Mouse (Mus musculus): ENCODE results near the gene Prox2.

The Prox2 gene

DNA sequence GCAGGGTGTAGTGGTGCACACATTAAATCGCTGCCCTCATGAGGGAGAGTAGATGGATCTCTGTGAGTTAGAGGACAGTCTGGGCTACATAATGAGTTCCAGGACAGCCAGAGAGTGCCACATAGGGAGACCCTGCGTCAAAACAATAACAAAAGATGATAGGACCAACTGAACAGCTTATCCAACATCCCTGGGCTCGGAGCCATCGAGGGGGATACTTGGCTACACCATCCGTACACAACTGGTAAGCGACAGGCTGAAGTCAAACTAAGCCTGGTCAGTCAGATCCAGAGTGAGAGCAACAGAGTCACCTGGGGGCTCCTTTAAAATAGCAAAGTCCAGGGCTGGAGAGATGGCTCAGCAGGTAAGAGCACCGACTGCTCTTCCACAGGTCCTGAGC, 14.7 kb downstream of the Prox2 start:
- H3K27me3 ChIP-seq (ENCODE audit: insufficient read depth, low read length): peaks cover 7% of the 10 kb centered on the region
- H3K36me3 ChIP-seq (ENCODE audit: insufficient read depth, low read length): no peaks in the 10 kb centered on the region
- TF ChIP-seq POU5F1 (IDR thresholded peaks at IDR 0.05; ENCODE audit: borderline replicate concordance, low read length): no peak
- TF ChIP-seq CTCF (conservative IDR thresholded peaks at IDR 0.05; ENCODE audit: low read length): no peak
- TF ChIP-seq NANOG (IDR thresholded peaks at IDR 0.05; ENCODE audit: borderline replicate concordance, low read length): no peak
- H3K4me1 ChIP-seq (replicated peaks; ENCODE audit: low read depth, low read length): peaks cover 26% of the 10 kb centered on the region
- no peaks in the 10 kb centered on the region for H3K9me3 ChIP-seq (ENCODE audit: low read length)
- no peak overlapping the region for H3K4me3 ChIP-seq (replicated peaks; ENCODE audit: low read length)

DNA sequence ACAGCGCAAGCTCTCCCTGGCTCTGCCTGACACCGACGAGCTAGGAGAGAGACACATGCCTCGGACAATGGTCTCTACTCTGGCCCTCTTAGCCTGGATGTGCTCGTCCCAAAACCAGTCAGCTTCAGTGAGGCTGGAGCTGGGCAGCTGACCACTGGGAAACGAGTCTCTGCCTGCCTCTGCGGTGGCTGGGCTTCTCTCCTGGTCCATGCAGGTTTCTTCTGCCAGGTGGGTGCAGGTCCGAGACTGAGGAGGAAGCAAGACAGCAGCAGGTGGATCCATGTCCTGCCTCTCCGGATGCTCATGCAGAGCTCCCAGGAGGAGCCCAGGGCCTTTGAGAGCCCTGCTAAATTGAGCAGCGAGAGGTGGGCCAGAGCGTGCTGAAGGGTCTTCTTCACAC, 15.4 kb downstream of the Prox2 start:
- no peaks in the 10 kb centered on the region for H3K36me3 ChIP-seq (ENCODE audit: insufficient read depth, low read length)
- no peaks in the 10 kb centered on the region for H3K9me3 ChIP-seq (ENCODE audit: low read length)
- peaks cover 7% of the 10 kb centered on the region for H3K27me3 ChIP-seq (ENCODE audit: insufficient read depth, low read length)
- TF ChIP-seq POU5F1 (IDR thresholded peaks at IDR 0.05; ENCODE audit: borderline replicate concordance, low read length) (no peak), NANOG (IDR thresholded peaks at IDR 0.05; ENCODE audit: borderline replicate concordance, low read length) (no peak), CTCF (conservative IDR thresholded peaks at IDR 0.05; ENCODE audit: low read length) (no peak)
- peaks cover 26% of the 10 kb centered on the region for H3K4me1 ChIP-seq (replicated peaks; ENCODE audit: low read depth, low read length)
- H3K4me3 ChIP-seq (replicated peaks; ENCODE audit: low read length): no peak overlapping the region

DNA sequence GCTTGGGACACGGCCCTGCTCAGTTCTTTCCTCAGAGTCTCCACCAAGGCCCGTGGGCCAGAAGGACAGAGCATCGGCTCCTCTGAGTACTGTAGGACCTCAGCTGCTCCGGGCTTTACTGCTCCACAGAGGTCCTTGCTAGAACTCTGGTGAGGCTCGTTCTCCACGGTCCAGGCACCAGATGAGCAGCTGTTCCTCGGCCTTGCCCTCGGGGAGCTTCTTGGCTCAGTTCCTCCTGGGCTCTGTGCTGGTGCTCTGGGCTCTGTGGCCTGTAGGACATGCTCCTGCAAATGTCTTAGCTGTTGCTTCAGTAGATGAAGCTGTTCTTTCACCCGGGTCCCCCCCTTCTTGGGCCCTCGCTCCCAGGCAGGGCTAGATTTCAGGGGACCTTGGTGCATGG, 15.9 kb downstream of the Prox2 start:
- Histone ChIP-seq H3K4me3 (replicated peaks; ENCODE audit: low read length) (no peak overlapping the region), H3K36me3 (ENCODE audit: insufficient read depth, low read length) (no peaks in the 10 kb centered on the region), H3K9me3 (ENCODE audit: low read length) (no peaks in the 10 kb centered on the region), H3K27me3 (ENCODE audit: insufficient read depth, low read length) (peaks cover 7% of the 10 kb centered on the region), H3K4me1 (replicated peaks; ENCODE audit: low read depth, low read length) (peaks cover 26% of the 10 kb centered on the region)
- TF ChIP-seq CTCF (conservative IDR thresholded peaks at IDR 0.05; ENCODE audit: low read length): no peak
- no peak for TF ChIP-seq POU5F1 (IDR thresholded peaks at IDR 0.05; ENCODE audit: borderline replicate concordance, low read length)
- no peak for TF ChIP-seq NANOG (IDR thresholded peaks at IDR 0.05; ENCODE audit: borderline replicate concordance, low read length)

DNA sequence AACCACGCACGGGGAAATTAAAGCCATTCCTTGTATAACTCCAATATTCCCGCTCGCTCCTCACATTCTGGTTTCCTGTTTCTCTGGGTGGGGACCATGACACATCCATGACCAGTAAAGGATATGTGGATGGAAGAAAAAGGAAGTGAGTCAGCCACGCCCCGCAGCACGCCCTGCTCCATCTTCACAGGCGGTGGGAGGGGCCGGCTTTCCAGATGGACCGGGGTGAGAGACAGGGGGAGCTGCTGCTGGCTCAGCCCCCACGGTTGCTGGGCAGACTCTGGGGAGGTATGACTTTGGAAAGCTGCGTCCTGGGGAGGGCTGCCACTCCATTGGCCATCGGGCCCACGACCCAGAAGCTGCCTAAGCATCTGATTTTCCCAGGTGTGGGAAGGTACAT, 16.5 kb downstream of the Prox2 start:
- H3K4me1 ChIP-seq (replicated peaks; ENCODE audit: low read depth, low read length): peaks cover 26% of the 10 kb centered on the region
- peak overlapping the region; percentile 23; the same call in 1 of the 2 replicates for H3K4me3 ChIP-seq (replicated peaks; ENCODE audit: low read length)
- TF ChIP-seq CTCF (conservative IDR thresholded peaks at IDR 0.05; ENCODE audit: low read length) (no peak), POU5F1 (IDR thresholded peaks at IDR 0.05; ENCODE audit: borderline replicate concordance, low read length) (no peak)
- H3K27me3 ChIP-seq (ENCODE audit: insufficient read depth, low read length): peaks cover 7% of the 10 kb centered on the region
- no peaks in the 10 kb centered on the region for H3K36me3 ChIP-seq (ENCODE audit: insufficient read depth, low read length)
- no peaks in the 10 kb centered on the region for H3K9me3 ChIP-seq (ENCODE audit: low read length)

DNA sequence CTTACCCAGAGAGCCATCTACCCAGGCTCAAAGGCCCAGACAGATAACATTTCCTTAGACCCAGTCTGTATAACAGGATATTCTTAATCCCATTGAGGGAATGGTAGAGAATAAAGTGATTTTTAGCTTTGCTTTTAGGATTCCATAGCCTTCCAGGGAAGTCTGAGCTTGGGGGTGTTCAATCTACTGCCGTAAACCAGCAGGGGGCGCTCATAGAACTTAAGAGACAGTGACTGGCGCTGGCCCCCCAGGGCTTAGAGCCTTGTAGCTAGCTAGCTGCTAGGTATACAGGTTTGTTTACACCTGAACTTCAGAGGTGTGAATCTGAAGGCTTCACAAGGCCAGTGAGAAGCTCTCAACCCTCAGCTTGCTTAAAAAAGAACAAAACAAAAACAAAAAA, 18.3 kb downstream of the Prox2 start:
- Histone ChIP-seq H3K4me3 (replicated peaks; ENCODE audit: low read length) (no peak overlapping the region), H3K4me1 (replicated peaks; ENCODE audit: low read depth, low read length) (peaks cover 26% of the 10 kb centered on the region), H3K36me3 (ENCODE audit: insufficient read depth, low read length) (peaks cover 12% of the 10 kb centered on the region), H3K27me3 (ENCODE audit: insufficient read depth, low read length) (peaks cover 7% of the 10 kb centered on the region), H3K9me3 (ENCODE audit: low read length) (no peaks in the 10 kb centered on the region)
- TF ChIP-seq CTCF (conservative IDR thresholded peaks at IDR 0.05; ENCODE audit: low read length) (peak; percentile 79), POU5F1 (IDR thresholded peaks at IDR 0.05; ENCODE audit: borderline replicate concordance, low read length) (no peak), NANOG (IDR thresholded peaks at IDR 0.05; ENCODE audit: borderline replicate concordance, low read length) (no peak)

DNA sequence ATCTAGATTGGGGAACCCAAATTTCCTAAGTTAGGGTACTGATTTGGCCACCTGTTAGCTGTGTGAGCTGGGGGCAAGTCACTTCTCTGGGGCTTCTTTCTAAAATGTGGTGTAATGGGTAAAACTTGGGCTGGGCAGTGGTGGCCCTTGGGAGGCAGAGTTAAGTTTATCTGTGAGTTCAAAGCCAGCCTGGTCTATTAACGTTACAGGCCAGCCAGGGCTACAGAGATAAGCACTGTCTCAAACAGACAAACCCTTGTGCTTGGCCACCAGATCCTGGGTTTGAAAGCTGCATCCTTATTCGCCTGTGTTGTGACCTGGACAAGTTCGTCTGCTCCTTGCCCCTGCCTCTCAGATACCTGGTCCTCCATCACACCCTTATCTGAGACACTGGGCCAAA, 19.4 kb downstream of the Prox2 start:
- Histone ChIP-seq H3K27me3 (ENCODE audit: insufficient read depth, low read length) (peaks cover 7% of the 10 kb centered on the region), H3K36me3 (ENCODE audit: insufficient read depth, low read length) (peaks cover 16% of the 10 kb centered on the region), H3K4me3 (replicated peaks; ENCODE audit: low read length) (no peak overlapping the region), H3K4me1 (replicated peaks; ENCODE audit: low read depth, low read length) (peaks cover 26% of the 10 kb centered on the region), H3K9me3 (ENCODE audit: low read length) (no peaks in the 10 kb centered on the region)
- TF ChIP-seq NANOG (IDR thresholded peaks at IDR 0.05; ENCODE audit: borderline replicate concordance, low read length) (no peak), CTCF (conservative IDR thresholded peaks at IDR 0.05; ENCODE audit: low read length) (no peak), POU5F1 (IDR thresholded peaks at IDR 0.05; ENCODE audit: borderline replicate concordance, low read length) (no peak)

DNA sequence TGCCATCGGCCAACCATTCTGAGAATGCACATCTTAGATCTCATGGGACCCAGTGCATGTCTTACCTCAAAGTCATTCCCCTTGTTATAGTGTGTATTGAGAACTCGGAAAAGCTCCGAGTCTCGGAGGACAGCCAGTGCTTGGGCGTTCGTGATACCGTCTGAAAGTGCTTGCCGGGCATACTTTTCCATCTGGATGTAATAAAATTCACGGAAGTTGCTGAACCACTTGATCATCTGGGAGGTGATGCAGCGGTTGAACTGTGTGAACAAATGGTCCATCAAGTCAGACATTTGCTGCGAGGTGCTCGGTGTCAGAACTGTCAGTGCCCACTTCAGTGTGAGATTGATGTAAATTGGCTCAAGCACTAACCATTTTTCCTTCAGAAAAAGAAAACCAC, 22.7 kb downstream of the Prox2 start:
- TF ChIP-seq POU5F1 (IDR thresholded peaks at IDR 0.05; ENCODE audit: borderline replicate concordance, low read length): no peak
- TF ChIP-seq NANOG (IDR thresholded peaks at IDR 0.05; ENCODE audit: borderline replicate concordance, low read length): no peak
- no peak for TF ChIP-seq CTCF (conservative IDR thresholded peaks at IDR 0.05; ENCODE audit: low read length)
- Histone ChIP-seq H3K4me3 (replicated peaks; ENCODE audit: low read length) (no peak overlapping the region), H3K4me1 (replicated peaks; ENCODE audit: low read depth, low read length) (no peaks in the 10 kb centered on the region)

DNA sequence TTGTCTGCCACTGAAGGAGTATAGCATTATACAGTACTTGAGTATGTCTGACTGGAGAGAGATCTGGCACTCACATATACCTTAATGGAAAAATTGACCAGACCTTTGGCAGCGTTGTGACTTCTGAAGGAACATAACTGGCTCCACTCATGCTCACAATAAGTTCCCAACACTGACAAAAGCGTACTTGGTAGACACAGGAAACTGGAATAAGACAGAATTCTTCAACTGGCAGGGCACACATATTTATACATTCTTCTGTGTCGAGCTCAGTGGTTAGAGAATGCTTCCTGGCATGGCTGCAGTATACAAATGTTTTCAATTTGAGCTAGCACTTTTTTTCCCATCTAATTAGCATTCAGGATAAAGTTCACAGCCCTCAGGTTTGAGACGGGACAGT, 25.6 kb downstream of the Prox2 start:
- Histone ChIP-seq H3K27me3 (ENCODE audit: insufficient read depth, low read length) (no peaks in the 10 kb centered on the region), H3K4me1 (replicated peaks; ENCODE audit: low read depth, low read length) (no peaks in the 10 kb centered on the region), H3K9me3 (ENCODE audit: low read length) (no peaks in the 10 kb centered on the region), H3K36me3 (ENCODE audit: insufficient read depth, low read length) (peaks cover 16% of the 10 kb centered on the region), H3K4me3 (replicated peaks; ENCODE audit: low read length) (no peak overlapping the region)
- TF ChIP-seq NANOG (IDR thresholded peaks at IDR 0.05; ENCODE audit: borderline replicate concordance, low read length): no peak
- no peak for TF ChIP-seq CTCF (conservative IDR thresholded peaks at IDR 0.05; ENCODE audit: low read length)
- TF ChIP-seq POU5F1 (IDR thresholded peaks at IDR 0.05; ENCODE audit: borderline replicate concordance, low read length): no peak

More for the DNA sequence above, 22.7 kb downstream of the Prox2 start:
- Histone ChIP-seq H3K27me3 (ENCODE audit: insufficient read depth, low read length) (no peaks in the 10 kb centered on the region), H3K36me3 (ENCODE audit: insufficient read depth, low read length) (peaks cover 16% of the 10 kb centered on the region), H3K9me3 (ENCODE audit: low read length) (no peaks in the 10 kb centered on the region)

DNA sequence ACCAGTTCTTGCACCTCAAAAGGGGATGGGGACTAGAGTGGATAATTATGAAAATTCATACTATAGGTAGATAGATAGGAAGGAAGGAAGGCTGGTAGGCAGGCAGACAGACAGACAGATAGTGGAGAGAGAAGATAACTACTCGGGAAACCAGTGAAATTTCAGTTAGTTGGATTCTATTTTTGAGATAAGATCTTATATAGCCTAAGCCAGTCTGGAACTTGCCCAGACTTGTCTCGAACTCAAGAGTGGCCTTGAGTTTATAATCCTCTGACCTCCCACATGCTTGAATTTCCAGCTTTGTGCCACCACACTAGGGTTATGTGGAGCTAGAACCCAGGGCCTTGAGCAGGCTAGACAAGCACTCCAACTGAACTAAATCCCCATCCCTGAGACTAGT, 26.3 kb downstream of the Prox2 start:
- Histone ChIP-seq H3K27me3 (ENCODE audit: insufficient read depth, low read length) (no peaks in the 10 kb centered on the region), H3K9me3 (ENCODE audit: low read length) (no peaks in the 10 kb centered on the region), H3K4me1 (replicated peaks; ENCODE audit: low read depth, low read length) (no peaks in the 10 kb centered on the region), H3K4me3 (replicated peaks; ENCODE audit: low read length) (no peak overlapping the region), H3K36me3 (ENCODE audit: insufficient read depth, low read length) (peaks cover 17% of the 10 kb centered on the region)
- TF ChIP-seq CTCF (conservative IDR thresholded peaks at IDR 0.05; ENCODE audit: low read length): no peak
- TF ChIP-seq POU5F1 (IDR thresholded peaks at IDR 0.05; ENCODE audit: borderline replicate concordance, low read length): no peak
